Mouse (Mus musculus): Measurements from ENCODE around the gene Mctp2. TPM values are rescaled to one million over a fixed set of nuclear protein-coding genes. Genes with fewer than 3 reads are reported as not detected.
"Not testable (repeated sequence)": the region's sequence is repeated elsewhere in the genome, so short reads cannot be mapped to it uniquely, and the experiment has no call there.

Mctp2 gene
- total RNA-seq, 1 experiment from 2014 or later, result 86.9 TPM

- ATAC-seq (ENCODE audit: extremely low read depth, insufficient number of reproducible peaks, low FRiP score, poor library complexity, severe bottlenecking), result peak; percentile 84
These were observed 25.7 kb downstream of the Mctp2 start for GRCm38 (mm10) chr7:72280721-72281120.

GRCm38 (mm10) chr7:72278412-72278811, 28.0 kb downstream of the Mctp2 start:
- ATAC-seq (ENCODE audit: extremely low read depth, insufficient number of reproducible peaks, low FRiP score, poor library complexity, severe bottlenecking), result peak; percentile 68

GRCm38 (mm10) chr7:72275513-72275912, 30.9 kb downstream of the Mctp2 start:
- peak; percentile 35; the same call in 1 of the 2 replicates for ATAC-seq (ENCODE audit: extremely low read depth, insufficient number of reproducible peaks, low FRiP score, poor library complexity, severe bottlenecking)

GRCm38 (mm10) chr7:72271546-72271945, 34.9 kb downstream of the Mctp2 start:
- ATAC-seq (ENCODE audit: extremely low read depth, insufficient number of reproducible peaks, low FRiP score, poor library complexity, severe bottlenecking), result no peak

GRCm38 (mm10) chr7:72269994-72270393, 36.4 kb downstream of the Mctp2 start:
- ATAC-seq (ENCODE audit: extremely low read depth, insufficient number of reproducible peaks, low FRiP score, poor library complexity, severe bottlenecking), result peak; percentile 83

- ATAC-seq (ENCODE audit: extremely low read depth, insufficient number of reproducible peaks, low FRiP score, poor library complexity, severe bottlenecking), result peak; percentile 86
These were observed 45.4 kb downstream of the Mctp2 start for GRCm38 (mm10) chr7:72260766-72261655.

GRCm38 (mm10) chr7:72259045-72259444, 47.4 kb downstream of the Mctp2 start:
- ATAC-seq (ENCODE audit: extremely low read depth, insufficient number of reproducible peaks, low FRiP score, poor library complexity, severe bottlenecking), result no peak

GRCm38 (mm10) chr7:72250326-72250725, 56.1 kb downstream of the Mctp2 start:
- not testable (repeated sequence) for ATAC-seq (ENCODE audit: extremely low read depth, insufficient number of reproducible peaks, low FRiP score, poor library complexity, severe bottlenecking)

- ATAC-seq (ENCODE audit: extremely low read depth, insufficient number of reproducible peaks, low FRiP score, poor library complexity, severe bottlenecking), result no peak
These were observed 65.1 kb downstream of the Mctp2 start for GRCm38 (mm10) chr7:72241269-72241668.

- ATAC-seq (ENCODE audit: extremely low read depth, insufficient number of reproducible peaks, low FRiP score, poor library complexity, severe bottlenecking), result peak; percentile 91
These were observed 66.5 kb downstream of the Mctp2 start for GRCm38 (mm10) chr7:72239782-72240493.

GRCm38 (mm10) chr7:72238575-72238974, 67.8 kb downstream of the Mctp2 start:
- peak; percentile 77 for ATAC-seq (ENCODE audit: extremely low read depth, insufficient number of reproducible peaks, low FRiP score, poor library complexity, severe bottlenecking)

- ATAC-seq (ENCODE audit: extremely low read depth, insufficient number of reproducible peaks, low FRiP score, poor library complexity, severe bottlenecking), result no peak
These were observed 71.9 kb downstream of the Mctp2 start for GRCm38 (mm10) chr7:72234433-72234998.

- no peak for ATAC-seq (ENCODE audit: extremely low read depth, insufficient number of reproducible peaks, low FRiP score, poor library complexity, severe bottlenecking)
These were observed 75.1 kb downstream of the Mctp2 start for GRCm38 (mm10) chr7:72231182-72231877.

- ATAC-seq (ENCODE audit: extremely low read depth, insufficient number of reproducible peaks, low FRiP score, poor library complexity, severe bottlenecking), result no peak
These were observed 76.5 kb downstream of the Mctp2 start for GRCm38 (mm10) chr7:72229925-72230324.

- ATAC-seq (ENCODE audit: extremely low read depth, insufficient number of reproducible peaks, low FRiP score, poor library complexity, severe bottlenecking), result no peak
These were observed 82.8 kb downstream of the Mctp2 start for GRCm38 (mm10) chr7:72223558-72223957.

GRCm38 (mm10) chr7:72222532-72222931, 83.9 kb downstream of the Mctp2 start:
- no peak for ATAC-seq (ENCODE audit: extremely low read depth, insufficient number of reproducible peaks, low FRiP score, poor library complexity, severe bottlenecking)

- ATAC-seq (ENCODE audit: extremely low read depth, insufficient number of reproducible peaks, low FRiP score, poor library complexity, severe bottlenecking), result no peak
These were observed 88.4 kb downstream of the Mctp2 start for GRCm38 (mm10) chr7:72218048-72218447.

GRCm38 (mm10) chr7:72215563-72216215, 90.7 kb downstream of the Mctp2 start:
- ATAC-seq (ENCODE audit: extremely low read depth, insufficient number of reproducible peaks, low FRiP score, poor library complexity, severe bottlenecking), result no peak

- ATAC-seq (ENCODE audit: extremely low read depth, insufficient number of reproducible peaks, low FRiP score, poor library complexity, severe bottlenecking), result no peak
These were observed 96.2 kb downstream of the Mctp2 start for GRCm38 (mm10) chr7:72210201-72210600.
